Mouse (Mus musculus): ENCODE measurements around the gene Gm26938.

DNA sequence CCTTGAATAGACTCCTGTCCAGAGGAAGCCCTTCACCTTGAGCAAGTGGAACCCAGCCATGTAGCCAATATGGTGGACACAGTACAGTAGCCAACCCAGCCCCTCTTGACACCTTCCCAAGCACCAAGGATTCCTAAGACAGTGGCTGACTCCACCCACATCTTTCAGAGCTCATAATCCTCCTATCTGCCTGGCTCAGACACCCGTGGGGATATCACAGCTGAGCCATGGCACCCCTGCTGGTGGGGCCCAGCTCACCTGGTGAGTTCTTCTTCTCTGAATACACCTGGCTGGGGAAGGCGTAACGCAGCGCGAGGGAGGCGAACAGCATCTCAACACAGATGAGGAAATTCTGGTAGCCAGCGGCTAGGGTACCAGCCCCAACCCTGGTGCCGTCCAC, 20.3 kb downstream of the Gm26938 start:
- TF ChIP-seq CTCF (IDR thresholded peaks at IDR 0.05; ENCODE audit: low read depth, low read length) (no peak), EP300 (IDR thresholded peaks at IDR 0.05; ENCODE audit: insufficient read depth, low read depth, low read length) (no peak), POLR2A (IDR thresholded peaks at IDR 0.05; ENCODE audit: insufficient read depth, low read length) (no peak)
